Mouse (Mus musculus) gastrocnemius, postnatal 10 days (tissue): ENCODE data around the gene Nup210. TPM values are rescaled to one million over a fixed set of nuclear protein-coding genes. Genes with fewer than 3 reads are reported as not detected.
"Not testable (repeated sequence)": the region's sequence is repeated elsewhere in the genome, so short reads cannot be mapped to it uniquely, and the experiment has no call there.

ENCODE experiments used
- DNase-seq: peaks from one replicate; pipeline ENCODE4 v3.0.0; 2021; ENCODE audit warnings: mixed read lengths
- total RNA-seq, 2 experiments: library from RNA; stranded (reverse); gene quantifications; 2 replicates each; pipeline ENCODE4 v1.2.3; 2021

Gene Nup210
- total RNA-seq, 2 experiments from 2014 or later = 20.6 to 27.9 TPM

DNA sequence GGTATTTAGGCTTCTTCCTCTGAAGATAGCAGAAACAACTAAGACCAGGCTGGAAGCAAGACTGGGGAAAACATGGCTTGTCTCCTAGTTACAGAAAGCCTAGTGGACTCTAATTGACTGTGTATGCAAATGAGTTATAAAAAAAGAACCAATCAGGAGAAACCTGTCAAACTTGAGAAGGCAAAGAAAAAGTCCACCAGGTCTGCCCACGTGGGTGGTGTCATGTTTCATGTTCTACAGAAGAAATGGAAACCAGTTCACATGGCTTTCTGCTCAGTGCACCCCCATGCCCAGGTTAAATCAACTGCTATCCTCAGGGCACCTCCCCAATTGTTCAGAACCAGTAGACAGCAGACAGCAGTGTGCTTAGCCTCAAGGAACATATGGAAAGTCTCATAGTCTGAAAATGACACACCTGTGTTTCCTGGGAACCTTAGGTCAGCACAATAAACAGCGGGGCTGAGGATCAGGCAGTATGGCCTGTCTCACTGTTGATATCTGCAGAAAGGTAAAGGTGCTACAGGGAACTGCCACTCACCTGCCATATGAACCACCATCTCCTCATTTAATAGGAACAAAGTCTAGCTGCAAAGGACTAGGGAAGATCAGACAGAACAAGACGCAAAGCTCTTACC is 11.7 kb downstream of the Nup210 start:
- DNase-seq = no peak

DNA sequence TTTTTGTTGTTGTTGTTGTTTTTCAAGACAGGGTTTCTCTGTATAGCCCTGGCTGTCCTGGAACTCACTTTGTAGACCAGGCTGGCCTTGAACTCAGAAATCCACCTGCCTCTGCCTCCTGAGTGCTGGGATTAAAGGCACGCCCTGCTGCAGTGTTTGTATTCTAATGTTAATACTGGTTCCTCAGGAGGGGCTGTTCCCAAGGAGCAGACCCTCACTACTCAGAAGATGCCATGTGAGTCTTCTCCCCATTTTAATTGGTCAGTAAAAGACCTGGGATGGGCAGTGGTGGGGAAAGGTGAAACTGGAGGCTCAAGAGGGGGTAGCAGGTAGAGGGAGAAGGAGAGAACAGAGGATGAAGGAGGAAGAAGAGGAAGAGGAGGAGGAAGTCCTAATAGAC is 13.2 kb downstream of the Nup210 start:
- DNase-seq = not testable (repeated sequence)

DNA sequence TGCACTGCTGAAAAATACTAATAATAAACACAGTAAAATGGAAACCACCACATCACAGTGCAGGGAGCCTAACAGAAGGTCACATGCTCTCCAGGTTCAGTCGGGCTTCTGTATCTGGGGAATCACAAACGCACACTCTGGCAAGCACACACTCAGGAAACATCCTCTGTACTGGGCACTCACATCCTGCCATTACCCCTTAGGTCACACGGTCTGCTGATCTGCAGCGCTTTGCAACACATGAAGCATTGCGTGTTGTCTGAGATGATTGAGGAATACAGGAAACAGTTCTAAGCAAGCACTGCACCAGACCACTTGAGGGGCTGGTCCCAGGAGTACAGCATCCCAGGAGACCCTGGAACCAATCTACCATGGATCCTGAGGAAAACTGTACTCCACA is 16.0 kb downstream of the Nup210 start:
- no peak for DNase-seq

DNA sequence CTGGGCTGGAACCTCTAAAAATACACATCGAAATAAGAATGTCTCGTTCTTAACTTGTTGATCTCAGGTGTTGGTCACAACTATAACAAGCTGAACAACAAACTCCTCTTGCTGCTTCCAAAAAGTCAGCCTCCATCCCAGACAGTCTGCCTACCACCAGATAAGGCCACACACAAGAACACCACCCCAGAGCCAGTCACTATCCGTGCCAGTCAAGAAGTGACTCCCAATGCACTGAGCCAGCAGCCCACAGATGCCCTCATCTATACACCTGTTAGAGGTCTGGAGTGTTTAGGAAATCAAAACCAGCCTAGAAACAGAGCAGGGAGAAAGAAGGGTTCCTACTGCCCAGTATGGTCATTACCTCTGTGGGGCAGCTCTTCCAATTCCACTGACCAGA is 18.8 kb downstream of the Nup210 start:
- DNase-seq = no peak

DNA sequence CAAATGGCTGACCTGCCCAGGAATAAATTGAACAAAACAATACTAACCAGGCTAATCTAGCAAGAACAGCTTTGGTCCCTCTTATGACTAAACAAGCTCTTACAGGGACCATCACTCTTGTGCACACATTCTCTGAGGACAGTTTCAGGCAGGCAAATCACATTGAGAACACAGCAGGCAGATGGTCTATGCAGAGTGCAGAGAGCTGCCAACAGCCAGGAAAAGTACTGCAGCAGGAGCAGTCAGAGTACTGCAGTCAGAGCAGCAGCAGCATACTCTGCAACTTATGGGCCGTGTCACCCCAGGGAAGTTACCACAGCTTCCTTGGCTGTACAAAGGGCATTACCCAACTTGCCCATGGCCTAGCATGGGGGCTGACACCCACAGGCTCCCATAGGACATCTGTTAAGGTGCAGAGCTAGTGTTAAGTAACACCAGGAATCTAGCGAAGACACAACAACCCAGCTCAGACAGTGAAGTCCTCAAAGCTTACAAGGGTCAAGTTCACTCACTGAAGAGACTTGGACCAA is 21.5 kb downstream of the Nup210 start:
- DNase-seq = no peak

DNA sequence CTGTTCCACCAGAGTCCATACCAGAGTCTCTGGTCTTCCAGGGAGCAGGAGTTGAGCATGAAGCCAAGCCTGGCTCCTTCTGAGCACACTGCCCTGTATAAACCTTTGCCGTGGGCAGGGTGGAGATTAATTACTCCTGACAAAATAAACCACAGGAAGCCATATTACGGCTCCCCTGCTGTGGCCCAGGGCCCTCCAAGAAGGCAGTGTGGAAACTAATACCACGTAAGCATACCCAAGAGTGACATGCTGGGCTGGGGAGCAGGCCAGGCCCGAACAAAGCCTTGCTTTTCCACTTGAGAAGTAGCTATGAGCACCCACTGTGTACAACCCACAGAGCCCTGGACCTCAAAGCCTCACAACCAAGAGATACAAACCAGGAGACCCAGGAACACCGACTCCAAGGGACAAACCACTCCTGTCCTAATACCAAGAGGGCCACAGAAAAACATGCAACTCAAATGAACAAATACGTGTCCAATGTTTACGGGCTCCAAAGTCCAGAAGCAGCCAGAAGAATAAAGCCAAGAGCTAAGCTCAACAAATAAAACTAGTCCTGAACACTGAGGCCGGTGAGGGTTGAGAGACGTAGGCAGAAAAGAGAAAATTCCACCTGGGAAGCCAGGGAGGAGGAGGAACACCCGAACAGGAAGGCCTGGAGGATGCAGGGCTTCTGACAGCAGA is 24.3 kb downstream of the Nup210 start:
- no peak for DNase-seq

DNA sequence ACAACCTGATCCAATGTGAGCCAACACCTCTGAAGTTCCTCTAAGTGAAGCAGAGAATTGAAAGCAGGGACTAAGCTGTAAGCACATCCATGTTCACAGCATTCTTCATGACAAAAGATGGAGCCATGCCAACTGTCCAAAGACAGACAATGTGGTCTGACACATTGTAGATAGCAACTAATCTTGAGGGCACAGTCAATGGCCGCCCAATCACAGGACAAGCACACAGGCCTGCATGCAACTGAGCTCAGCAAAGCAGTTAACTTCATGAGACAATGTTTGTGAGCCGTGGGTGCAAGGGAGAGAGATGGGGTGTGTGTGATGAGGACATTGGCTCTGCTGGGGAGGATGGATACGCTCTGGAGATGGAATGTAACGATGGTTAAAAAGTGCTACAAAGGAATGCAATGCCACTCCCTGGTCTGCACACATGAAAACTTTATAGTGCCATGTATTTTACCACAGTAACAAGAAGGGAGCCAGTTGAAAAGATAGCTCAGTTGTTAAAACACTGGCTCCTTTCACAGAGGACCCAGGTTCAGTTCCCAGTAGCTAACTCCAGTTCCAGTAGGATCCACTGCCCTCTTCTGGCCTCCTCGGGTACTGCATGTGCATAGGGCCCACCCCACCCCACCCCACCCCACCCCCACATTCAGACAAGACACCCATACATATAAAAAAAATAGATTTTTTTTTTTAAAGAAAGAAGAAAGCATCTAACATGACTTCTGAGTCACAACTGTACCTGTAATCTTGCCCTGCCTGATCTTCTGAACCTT is 31.3 kb downstream of the Nup210 start:
- DNase-seq = peak; percentile 21

DNA sequence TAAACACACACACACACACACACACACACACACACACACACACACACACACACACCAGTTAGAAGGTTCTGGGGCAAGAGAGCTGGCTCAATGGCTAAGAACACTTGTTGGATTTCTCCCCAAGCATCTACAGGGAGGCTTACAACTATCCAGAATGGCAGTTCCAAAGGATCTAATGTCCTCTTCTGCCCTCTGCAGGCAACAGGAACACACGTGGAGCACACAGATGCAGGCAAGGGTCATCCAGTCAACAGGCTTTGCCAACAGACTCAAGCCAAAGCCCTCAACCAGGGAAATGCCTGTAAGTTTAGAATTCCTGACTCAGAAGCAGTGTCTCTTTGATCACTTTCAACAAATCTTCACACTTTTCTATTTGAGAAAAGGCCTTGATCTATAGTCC is 36.6 kb downstream of the Nup210 start:
- DNase-seq = no peak

DNA sequence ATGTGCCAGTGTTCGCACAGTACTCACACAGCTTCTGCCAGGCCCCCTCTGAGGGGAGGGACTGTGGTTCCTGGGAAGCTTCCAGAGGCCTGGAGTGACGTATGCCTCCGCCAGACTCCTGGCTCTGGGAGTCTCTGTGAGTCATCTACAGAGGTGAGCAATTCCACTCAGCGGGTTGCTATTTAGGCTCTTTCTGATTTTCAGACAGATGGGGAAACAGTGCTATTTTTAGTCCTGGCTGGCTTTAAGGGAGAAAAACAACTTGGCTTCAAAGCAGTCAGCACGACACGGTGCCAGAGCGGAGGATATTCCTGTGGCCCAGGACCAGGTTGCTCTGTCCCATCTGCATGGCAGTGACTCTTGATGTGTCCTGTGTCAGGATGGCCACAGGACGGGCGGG is 40.4 kb downstream of the Nup210 start:
- peak; percentile 53 for DNase-seq

DNA sequence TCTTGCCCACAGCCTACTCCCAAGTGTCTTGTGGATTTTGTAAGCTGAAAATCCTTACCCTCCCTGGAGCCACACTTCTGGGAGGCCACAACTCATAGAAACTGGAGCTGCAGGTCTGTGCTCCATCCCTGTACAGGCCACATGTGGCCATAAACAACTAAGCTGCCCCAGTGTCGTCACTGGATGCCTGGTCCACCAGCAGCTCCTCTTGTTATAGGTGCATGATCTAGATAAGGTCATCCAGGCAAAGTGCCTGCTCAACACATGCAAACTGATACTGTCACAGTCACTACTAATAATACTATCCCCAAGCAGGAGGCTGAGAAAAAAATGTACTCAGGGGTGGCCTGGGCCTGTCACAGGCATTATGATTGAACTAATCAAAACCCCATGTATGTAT is 48.1 kb downstream of the Nup210 start:
- DNase-seq = no peak

DNA sequence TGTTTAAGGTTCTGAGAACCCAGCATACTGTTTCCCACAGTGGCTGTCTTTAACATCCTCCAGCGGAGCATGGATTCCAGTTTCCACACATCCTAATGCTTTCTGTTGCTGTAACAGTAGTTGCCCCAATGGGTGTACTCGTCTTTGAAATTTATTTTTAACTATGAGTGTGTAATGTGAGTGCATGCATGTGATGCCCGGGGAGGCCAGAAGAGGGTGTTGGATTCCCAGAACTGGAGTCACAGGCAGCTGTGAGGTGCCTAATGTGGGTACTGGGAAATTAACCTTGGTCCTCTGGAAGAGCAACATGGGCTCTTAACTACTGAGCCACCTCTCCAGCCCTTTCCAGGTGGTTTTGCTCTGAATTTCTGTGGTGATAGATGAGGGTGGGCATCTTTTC is 49.6 kb downstream of the Nup210 start:
- DNase-seq = no peak

DNA sequence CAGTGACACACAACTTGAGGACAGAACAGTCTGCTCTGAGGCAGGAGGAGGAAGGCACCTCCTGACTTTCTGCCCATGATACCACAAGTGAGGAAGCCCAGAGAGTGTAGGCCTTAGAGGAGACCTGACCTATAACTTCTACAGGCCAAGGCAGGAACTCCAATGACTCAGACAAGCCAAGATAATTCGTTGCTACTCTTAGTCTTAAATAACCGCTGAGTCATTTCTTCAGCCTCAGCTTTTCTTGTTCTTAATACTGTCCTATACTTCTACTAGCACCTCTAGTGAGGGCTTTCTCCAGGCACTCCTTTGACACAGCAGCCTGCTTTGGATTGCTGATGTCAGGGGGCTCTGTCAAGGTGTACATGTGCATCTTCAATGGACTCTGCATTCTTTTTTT is 55.3 kb downstream of the Nup210 start:
- DNase-seq = no peak

DNA sequence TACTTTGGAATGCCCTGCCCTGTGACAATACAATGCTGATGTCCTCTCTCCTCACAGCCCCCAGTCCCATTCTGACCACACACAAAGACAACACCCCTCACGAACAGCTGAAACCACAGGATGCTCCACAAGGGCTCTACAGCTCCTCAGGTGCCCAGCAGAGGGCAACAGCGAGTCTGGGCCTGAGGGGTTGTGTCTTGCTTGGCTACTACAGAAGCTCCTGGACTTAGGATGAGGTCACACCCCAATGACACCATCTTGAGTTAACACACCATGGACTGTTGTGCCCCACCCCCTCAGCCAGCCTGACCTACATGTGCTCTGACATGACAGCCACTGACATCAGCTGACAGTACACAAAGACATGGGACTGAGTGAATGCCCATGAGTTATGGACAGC is 56.9 kb downstream of the Nup210 start:
- DNase-seq = peak; percentile 53

DNA sequence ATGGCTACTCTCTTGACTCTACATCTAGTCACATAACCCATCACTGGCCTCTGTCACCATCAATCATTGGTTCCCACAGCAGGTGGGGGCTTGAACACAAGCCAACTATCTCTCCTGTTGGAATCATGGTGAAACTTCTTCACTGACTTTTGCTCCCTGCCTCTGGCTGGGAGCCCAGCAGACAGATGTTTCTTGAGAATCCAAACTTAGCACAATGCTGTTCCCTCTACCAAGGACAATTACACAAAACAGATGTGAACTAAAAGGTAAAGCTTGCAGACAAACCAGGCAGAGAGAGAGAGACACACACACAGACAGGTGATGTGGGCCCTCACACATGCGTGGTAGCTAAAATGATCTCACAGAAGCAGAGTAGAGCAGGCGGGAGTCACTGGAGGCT is 58.6 kb downstream of the Nup210 start:
- no peak for DNase-seq

DNA sequence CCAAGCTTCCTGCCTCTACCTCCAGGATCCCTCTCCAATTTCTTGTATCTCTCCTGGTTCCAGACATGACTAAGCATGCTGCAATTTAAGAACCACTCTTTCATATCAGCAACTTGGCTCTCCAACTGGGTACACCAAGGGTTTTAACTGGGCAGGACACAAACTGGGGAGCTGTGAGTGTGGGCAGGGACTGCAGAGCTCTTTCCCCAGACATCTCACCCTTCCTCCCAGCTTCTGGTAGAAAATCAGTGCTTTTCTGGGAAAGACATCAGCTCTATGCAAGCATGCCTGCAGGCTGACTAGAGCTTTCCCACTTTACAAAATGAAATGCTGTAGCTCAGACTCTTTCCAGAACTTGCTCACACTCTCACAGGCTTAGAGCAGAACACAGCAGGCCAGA is 60.3 kb downstream of the Nup210 start:
- DNase-seq = no peak

DNA sequence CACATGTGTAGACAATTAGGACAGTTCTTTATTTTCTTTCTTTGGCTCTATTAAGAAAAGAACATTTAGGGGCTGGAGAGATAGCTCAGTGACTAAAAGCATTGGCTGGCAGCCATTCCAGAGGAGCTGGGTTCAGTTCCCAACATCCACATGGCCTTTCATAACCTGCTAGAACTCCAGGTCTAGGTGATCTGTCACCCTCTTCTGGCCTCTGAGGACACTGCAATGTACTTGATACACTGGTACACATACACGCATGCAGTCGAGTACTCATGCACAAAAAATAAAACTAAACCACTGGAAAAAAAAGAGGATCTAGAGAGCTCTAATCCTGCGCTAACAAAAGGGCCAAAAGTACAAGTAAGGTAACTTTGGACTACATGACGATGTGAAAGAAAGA is 64.1 kb downstream of the Nup210 start:
- DNase-seq = no peak

DNA sequence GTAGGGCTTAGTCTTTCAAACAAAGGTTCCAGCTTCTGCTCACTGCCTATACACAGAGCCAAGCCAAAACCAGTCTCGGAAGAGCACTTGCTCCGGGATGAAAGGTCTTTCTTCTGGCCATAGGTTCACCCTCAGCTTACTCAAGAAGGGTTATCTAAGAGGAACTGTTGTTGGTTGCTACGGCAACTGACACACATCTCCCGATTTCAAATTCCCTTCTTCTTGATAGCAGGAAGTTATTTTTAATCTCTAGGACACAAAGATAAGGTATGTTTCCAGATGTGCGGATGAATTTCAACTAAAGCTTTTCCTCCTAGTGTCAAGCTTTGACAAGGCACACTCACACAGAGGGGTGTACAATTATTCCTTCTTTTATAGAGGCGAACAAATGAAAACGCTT is 68.6 kb downstream of the Nup210 start:
- DNase-seq = no peak

DNA sequence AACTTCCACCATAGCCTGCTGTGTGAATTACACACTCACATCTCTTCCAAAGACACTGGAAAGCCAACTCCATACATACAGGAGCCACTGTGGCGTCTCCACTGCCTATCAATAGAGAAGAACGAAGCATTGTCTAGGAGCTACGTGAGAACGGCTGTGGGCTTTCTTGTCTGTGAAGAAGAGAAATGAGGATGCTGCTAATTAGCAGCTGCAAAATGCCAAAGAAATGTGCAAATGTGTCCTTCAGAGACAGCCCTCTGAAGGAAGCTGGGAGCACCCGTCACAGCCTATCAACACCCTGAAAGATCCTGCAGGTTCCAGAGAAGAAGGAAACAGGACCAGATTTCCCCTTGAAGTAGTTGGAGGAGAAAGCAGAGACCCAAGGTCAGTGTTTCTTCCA is 69.2 kb downstream of the Nup210 start:
- no peak for DNase-seq

DNA sequence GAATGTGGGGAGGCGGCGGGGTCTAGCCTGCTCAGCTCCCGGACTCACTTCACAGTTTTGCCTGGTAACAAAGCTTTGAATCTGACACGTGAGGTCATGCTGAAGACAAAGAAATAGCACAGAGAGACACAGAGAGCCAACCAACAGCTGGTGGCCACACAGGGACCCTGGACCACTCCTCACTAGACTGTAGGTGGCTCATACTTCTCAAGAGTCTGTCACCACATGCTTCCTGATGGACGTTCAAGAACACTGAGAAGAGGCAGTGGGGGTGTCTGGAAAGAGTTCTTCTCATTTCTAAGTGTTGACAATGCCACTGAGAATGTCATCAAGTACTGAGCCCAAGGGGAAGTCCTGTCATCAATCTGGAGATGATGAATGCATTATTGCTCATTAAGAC is 70.4 kb downstream of the Nup210 start:
- no peak for DNase-seq

DNA sequence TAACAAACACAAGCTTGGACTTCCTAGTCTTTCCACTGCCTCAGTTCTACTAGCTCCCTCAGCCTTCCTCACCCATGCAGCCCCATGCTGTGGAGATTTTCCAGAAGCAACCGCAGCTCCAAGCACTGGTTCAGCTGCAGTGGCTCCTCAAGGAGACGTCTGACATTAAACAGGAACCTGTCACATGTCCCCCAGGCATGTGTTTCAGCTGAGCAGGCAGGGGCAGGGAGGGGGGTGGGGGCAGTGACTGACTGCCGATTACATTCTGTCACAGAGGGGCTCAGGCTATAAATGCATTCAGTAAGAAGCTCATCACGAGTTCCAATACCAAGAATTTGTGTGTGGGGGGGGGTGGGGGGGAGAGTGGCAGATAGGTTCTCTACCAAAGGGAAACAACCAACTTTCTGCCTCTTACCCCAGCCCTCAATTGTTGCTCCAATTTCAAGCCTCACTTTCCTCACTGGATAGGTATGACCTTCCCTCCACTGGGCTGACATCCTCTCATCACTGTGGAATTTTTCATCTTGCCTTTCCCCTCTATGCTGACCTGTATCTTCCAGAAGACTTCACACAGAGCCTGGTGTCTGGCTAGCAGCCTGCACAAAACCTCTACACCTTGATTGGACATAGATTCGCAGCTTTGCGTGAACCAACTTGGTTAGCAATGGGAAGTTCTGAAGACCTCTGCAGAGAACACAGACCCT is 71.8 kb downstream of the Nup210 start:
- no peak for DNase-seq

DNA sequence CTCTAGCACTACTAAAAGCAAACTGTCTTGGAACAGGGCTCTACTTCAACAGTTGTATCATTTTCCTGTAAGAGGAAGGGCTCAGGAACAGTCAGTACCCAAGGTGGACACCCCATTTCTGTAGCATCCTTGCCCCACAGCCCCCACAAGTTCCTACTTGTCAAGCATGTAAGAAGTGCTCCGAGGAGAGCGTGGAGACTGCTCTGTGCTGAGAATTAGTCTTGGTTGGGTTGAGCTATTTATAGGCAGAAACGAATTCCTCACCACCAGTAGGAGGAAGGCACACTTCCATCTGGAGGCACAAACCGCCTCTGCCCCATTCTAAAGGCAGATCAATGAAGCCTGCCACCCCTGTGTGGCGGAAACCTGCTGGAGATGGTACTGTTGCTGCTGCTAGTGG is 75.3 kb downstream of the Nup210 start:
- DNase-seq = no peak

DNA sequence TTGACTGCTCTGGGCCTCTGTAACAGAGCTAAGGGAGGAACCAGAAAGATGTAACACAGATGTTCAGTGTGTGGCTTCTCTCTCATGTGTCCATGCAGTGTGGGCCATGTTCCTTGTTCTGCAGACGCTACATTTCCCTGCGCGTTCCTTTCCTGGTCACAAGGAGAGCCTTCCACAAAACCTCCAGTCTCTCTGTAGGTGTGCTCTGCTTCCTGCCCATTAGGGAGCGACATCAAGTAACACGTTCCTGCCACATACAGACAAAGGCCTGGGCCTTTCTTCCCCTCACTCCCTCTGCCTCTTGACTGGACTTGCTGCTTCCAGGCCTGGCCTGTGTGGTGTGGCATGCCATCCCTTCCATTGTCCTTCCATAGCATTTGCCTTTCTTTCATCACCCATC is 88.4 kb downstream of the Nup210 start:
- no peak for DNase-seq

DNA sequence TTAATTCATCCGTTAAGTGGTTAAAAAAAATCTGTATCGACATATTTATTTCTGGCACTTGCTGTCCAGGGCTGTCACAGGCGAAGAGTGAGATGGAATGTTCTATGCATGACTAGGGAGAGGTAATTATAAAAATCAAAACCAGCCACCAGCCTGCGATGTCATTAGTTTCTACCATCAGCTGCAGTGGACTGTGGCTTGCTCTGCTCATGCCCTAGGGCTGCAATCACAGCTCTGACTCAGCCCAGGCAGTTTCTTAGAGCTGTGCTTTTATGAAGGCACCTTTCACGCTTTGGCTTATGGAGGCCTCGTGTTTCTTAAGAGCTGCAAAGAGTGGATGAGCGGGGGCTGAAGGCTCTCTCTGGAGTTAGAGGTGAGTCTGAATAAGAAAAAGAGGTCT is 95.8 kb downstream of the Nup210 start:
- no peak for DNase-seq
